Mouse (Mus musculus) midbrain, postnatal 0 days (tissue): Measurements from ENCODE around the gene Spata45. TPM values are rescaled to one million over a fixed set of nuclear protein-coding genes. Genes with fewer than 3 reads are reported as not detected.

Source experiments
- ATAC-seq: fragments of 200-750 bp; cut with Nextera tagmentation; 2 replicates; pipeline ENCODE4 v1.8.0; 2017; ENCODE audit warnings: moderate number of reproducible peaks, mild to moderate bottlenecking, moderate TSS enrichment, moderate library complexity; ENCODE audit not compliant: low FRiP score
- DNase-seq: peaks from one replicate; pipeline ENCODE4 v3.0.0-alpha.2; 2015; ENCODE audit warnings: low spot score
- H3K27ac ChIP-seq: fragments of 300-500 bp; sonication (generic); 2 replicates; pipeline ENCODE4 v1.5.1; 2014; ENCODE audit warnings: low read depth, mild to moderate bottlenecking, low read length, mixed read lengths
- H3K27me3 ChIP-seq: fragments of 300-500 bp; sonication (generic); 2 replicates; pipeline ENCODE4 v1.6.1; 2014; ENCODE audit warnings: low read length, control low read depth, mixed read lengths; ENCODE audit not compliant: insufficient read depth
- H3K36me3 ChIP-seq: fragments of 300-500 bp; sonication (generic); 2 replicates; pipeline ENCODE4 v1.6.1; 2014; ENCODE audit warnings: low read length, control low read depth, mixed read lengths; ENCODE audit not compliant: insufficient read depth
- H3K4me1 ChIP-seq: fragments of 300-500 bp; sonication (generic); 2 replicates; pipeline ENCODE4 v1.6.1; 2014; ENCODE audit warnings: mild to moderate bottlenecking, control low read depth, antibody characterized with exemption, low read length, mixed read lengths; ENCODE audit not compliant: insufficient read depth
- H3K4me2 ChIP-seq: fragments of 300-500 bp; sonication (generic); 2 replicates; pipeline ENCODE4 v1.6.1; 2014; ENCODE audit warnings: low read depth, mild to moderate bottlenecking, low read length, mixed read lengths; ENCODE audit not compliant: poor library complexity, severe bottlenecking
- H3K4me3 ChIP-seq: fragments of 300-500 bp; sonication (generic); 2 replicates; pipeline ENCODE4 v1.5.1; 2014; ENCODE audit warnings: low read depth, mild to moderate bottlenecking, low read length, moderate library complexity
- H3K9ac ChIP-seq: fragments of 300-500 bp; sonication (generic); replicated peaks from 2 replicates; pipeline ENCODE4 v1.6.1; 2014; ENCODE audit warnings: mild to moderate bottlenecking, low read length, moderate library complexity, mixed read lengths; ENCODE audit not compliant: poor library complexity, severe bottlenecking
- H3K9me3 ChIP-seq: fragments of 300-500 bp; sonication (generic); 2 replicates; pipeline ENCODE4 v1.6.1; 2016; ENCODE audit warnings: low read length, control low read depth
- CTCF ChIP-seq: IDR thresholded peaks from 2 replicates; pipeline ENCODE4 v1.5.1; 2016; ENCODE audit warnings: antibody characterized with exemption, mild to moderate bottlenecking
- WGBS: fragments of 180-500 bp; shearing (Covaris S2); extraction: QIAGEN DNeasy Blood & Tissue Kit; methylation state at CpG from one replicate; pipeline ENCODE4 v1.1.7; 2014; 5-methylcytosine and 5-hydroxymethylcytosine counted together
- polyA plus RNA-seq: library from polyadenylated mRNA; unstranded; fragments of >200 nt; fragmentation: Nextera tagmentation; extraction: Ambion mirVana; gene quantifications from 2 replicates; pipeline ENCODE4 v1.2.1, GENCODE M21; 2015
- total RNA-seq: library from RNA; depleted of rRNA; stranded (reverse); fragments of >200 nt; gene quantifications from 2 replicates; pipeline ENCODE4 v1.2.3, GENCODE M21; 2014

The Spata45 gene
- total and polyA plus RNA-seq, 2 experiments from 2014 or later: not detected

DNA sequence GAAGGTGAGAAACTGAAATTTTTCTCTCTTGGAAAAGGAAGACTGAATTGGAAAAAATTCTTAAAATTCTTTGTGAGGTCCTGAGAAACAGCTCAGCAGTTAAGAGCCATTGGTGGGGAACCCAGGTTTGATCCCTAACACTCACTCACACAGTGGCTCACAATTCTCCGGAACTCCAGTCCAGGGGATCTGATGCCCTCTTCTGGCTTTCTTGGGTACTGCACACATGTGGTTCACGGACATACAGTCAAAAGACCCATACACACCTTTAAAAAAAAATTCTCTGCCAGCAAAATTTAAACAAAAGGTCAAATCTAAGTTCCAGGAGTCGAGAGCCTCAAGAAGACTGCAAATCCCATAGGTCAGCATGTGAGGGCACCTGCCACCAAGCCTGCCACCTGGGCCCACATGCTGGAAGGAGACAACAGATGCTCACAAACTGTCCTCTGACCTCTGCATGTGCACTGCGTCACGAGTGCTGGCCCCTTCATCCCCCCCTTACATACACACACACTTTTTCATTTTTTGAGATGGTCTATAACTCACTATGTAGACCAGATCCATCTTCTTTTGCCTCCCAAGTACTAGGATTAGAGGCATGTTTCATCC, 48.6 kb downstream of the Spata45 start:
- no peaks in the 10 kb centered on the region for H3K36me3 ChIP-seq
- DNase-seq: peak; percentile 33
- H3K4me1 ChIP-seq: no peaks in the 10 kb centered on the region
- no peak overlapping the region for H3K9ac ChIP-seq
- WGBS: 71% methylated on average over 5 of the region's 5 CpGs
- TF ChIP-seq CTCF: peak; percentile 75
- ATAC-seq: no peak
- no peak overlapping the region for H3K4me2 ChIP-seq
- H3K4me3 ChIP-seq: no peak overlapping the region
- H3K27me3 ChIP-seq: no peaks in the 10 kb centered on the region
- no peak overlapping the region for H3K27ac ChIP-seq
- H3K9me3 ChIP-seq: no peaks in the 10 kb centered on the region

- H3K27ac ChIP-seq: no peak overlapping the region
- no peak overlapping the region for H3K9ac ChIP-seq
- ATAC-seq (no peak), DNase-seq (no peak)
- H3K36me3 ChIP-seq: no peaks in the 10 kb centered on the region
- no peaks in the 10 kb centered on the region for H3K4me1 ChIP-seq
- H3K4me2 ChIP-seq: no peak overlapping the region
- no peaks in the 10 kb centered on the region for H3K9me3 ChIP-seq
- H3K27me3 ChIP-seq: no peaks in the 10 kb centered on the region
- TF ChIP-seq CTCF: no peak
- WGBS: 88% methylated on average over 12 of the region's 12 CpGs
- no peak overlapping the region for H3K4me3 ChIP-seq
Measured at GRCm38 (mm10) chr1:191085597-191085996, 49.2 kb downstream of the Spata45 start.

DNA sequence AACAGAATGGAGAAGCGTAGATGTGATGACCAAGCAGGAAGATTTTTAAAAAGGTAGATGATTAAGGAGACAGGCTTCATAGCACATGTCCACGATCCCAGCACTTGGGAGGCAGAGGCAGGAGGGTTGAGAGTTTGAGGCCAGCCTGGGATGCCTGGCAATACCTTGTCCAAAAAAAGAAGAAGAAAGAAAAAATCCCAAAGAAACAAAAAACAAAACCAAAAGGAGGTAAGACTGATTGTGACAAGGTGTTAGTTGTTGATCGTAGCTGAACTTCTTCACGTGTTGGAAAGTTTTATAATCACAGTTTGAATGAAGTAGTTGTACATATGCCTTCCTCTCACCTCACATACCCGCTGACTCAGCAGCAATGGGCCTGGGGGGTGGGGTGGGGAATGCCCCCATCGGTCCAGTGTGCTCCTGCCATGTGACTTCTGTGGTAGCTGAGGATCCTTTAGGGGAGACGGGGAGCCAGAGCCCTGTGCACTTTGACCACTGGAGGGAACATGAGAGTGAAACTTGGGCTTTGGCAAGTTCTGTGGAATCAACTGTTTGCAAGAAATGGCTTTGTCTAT, 50.0 kb downstream of the Spata45 start:
- H3K9ac ChIP-seq: no peak overlapping the region
- H3K36me3 ChIP-seq: no peaks in the 10 kb centered on the region
- no peak for ATAC-seq
- H3K4me1 ChIP-seq: no peaks in the 10 kb centered on the region
- WGBS: 87% methylated on average over 7 of the region's 7 CpGs
- no peak for DNase-seq
- TF ChIP-seq CTCF: no peak
- no peak overlapping the region for H3K4me2 ChIP-seq
- H3K27me3 ChIP-seq: no peaks in the 10 kb centered on the region
- no peak overlapping the region for H3K27ac ChIP-seq
- H3K4me3 ChIP-seq: no peak overlapping the region
- no peaks in the 10 kb centered on the region for H3K9me3 ChIP-seq

DNA sequence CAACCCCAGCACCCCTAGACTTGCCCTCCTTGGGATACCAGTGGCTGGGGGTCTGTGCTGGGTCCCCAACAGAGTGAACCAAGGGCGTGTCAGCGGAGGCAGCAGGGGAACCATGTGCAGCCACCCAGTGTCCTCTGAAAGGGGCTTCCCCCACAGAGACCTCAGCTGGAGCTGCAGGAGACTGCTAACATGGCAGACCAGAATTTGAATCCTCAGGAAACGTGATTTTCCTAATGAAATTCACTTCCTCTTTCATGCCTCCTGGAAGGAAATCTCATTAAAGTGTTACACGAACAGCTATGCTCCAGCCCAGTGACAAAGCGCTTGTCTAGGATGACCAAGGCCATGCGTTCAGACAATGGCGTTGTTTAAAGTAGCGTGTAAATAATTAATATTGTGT, 50.5 kb downstream of the Spata45 start:
- Histone ChIP-seq H3K36me3 (no peaks in the 10 kb centered on the region), H3K4me3 (no peak overlapping the region), H3K27me3 (no peaks in the 10 kb centered on the region), H3K9me3 (no peaks in the 10 kb centered on the region), H3K9ac (no peak overlapping the region), H3K27ac (no peak overlapping the region), H3K4me2 (no peak overlapping the region), H3K4me1 (no peaks in the 10 kb centered on the region)
- WGBS: 70% methylated on average over 8 of the region's 8 CpGs
- ATAC-seq (no peak), DNase-seq (no peak)
- TF ChIP-seq CTCF: no peak

DNA sequence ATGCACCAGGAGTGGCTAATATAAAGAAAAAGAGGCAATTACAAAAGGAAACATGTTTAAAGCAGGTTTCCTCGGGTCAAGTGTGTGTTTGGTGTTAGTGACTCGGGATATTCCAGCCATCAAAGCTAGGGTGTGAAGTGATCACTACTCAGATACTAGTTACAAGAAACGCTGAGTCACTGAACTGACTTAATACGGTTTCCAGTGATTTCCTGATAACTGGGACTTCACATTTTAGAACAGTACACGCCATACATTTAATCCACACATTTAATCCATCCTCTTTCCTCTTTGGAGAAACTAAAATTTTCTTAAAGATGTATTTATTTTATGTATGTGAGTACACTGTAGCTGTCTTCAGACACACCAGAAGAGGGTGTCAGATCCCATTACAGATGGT, 51.5 kb downstream of the Spata45 start:
- Histone ChIP-seq H3K4me1 (no peaks in the 10 kb centered on the region), H3K27ac (no peak overlapping the region), H3K4me2 (no peak overlapping the region), H3K9me3 (no peaks in the 10 kb centered on the region), H3K36me3 (no peaks in the 10 kb centered on the region), H3K9ac (no peak overlapping the region), H3K27me3 (no peaks in the 10 kb centered on the region), H3K4me3 (no peak overlapping the region)
- ATAC-seq: no peak
- TF ChIP-seq CTCF: no peak
- no peak for DNase-seq
- 91% methylated on average over 5 of the region's 5 CpGs for WGBS

DNA sequence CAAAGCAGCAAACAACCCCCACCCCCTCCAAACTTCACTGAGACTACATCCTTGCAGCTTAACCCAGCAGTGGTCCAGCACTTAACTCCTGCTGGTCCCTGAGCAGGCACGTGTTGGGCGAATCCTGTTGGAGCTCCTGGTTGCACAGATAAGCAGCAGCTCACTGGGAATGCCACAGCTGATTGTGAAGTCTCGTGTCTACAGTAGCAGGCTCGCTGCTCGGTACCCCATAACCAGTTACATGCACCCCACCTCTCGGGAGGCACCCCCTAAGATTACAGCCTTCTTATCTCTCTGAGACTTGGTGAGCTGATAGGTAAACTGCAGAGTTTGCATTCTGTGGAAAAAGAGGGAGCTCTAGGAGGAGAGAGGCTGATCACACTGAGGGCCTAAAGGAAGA, 52.9 kb downstream of the Spata45 start:
- Histone ChIP-seq H3K9me3 (no peaks in the 10 kb centered on the region), H3K27me3 (no peaks in the 10 kb centered on the region), H3K4me2 (no peak overlapping the region), H3K27ac (no peak overlapping the region), H3K4me3 (no peak overlapping the region), H3K9ac (no peak overlapping the region), H3K36me3 (no peaks in the 10 kb centered on the region), H3K4me1 (no peaks in the 10 kb centered on the region)
- TF ChIP-seq CTCF: no peak
- no peak for DNase-seq
- ATAC-seq: no peak
- WGBS: 77% methylated on average over 6 of the region's 6 CpGs
